Mouse (Mus musculus): Measurements from ENCODE around the gene Trir. TPM values are rescaled to one million over a fixed set of nuclear protein-coding genes. Genes with fewer than 3 reads are reported as not detected.
A peak's percentile ranks its signal among the peaks of the same experiment; 100 is the strongest.

The Trir gene
- 164 and 178 TPM in 2 replicates for polyA plus RNA-seq (2016; fragmentation: Nextera tagmentation; extraction: Ambion mirVana)

GRCm38 (mm10) chr8:85026670-85027515, at the start of gene Trir:
TSS of gene Trir (plus strand) at chr8:85026823.
- Histone ChIP-seq H3K9ac (replicated peaks) (peak within 1 kb of the TSS; percentile 95), H3K4me3 (peak within 1 kb of the TSS; percentile 82), H3K27me3 (no peaks in the 10 kb centered on the region), H3K9me3 (no peaks in the 10 kb centered on the region), H3K4me2 (replicated peaks) (peak within 1 kb of the TSS; percentile 99), H3K27ac (replicated peaks) (peak within 1 kb of the TSS; percentile 78), H3K4me1 (peaks cover 37% of the 10 kb centered on the region), H3K36me3 (peaks cover 48% of the 10 kb centered on the region)
- WGBS: under 1% methylated on average over 62 of the region's 75 CpGs
- ATAC-seq (ENCODE audit: low FRiP score, low read depth): peak; percentile 80

- Histone ChIP-seq H3K27me3 (peaks cover 60% of the 10 kb centered on the region), H3K9ac (replicated peaks) (peak overlapping the region; percentile 53), H3K4me2 (replicated peaks) (peak overlapping the region; percentile 98), H3K4me1 (peaks cover 58% of the 10 kb centered on the region), H3K27ac (replicated peaks) (no peak overlapping the region), H3K36me3 (peaks cover 26% of the 10 kb centered on the region), H3K9me3 (no peaks in the 10 kb centered on the region), H3K4me3 (peak overlapping the region; percentile 51)
- WGBS: 1% methylated on average over 70 of the region's 70 CpGs
- ATAC-seq (ENCODE audit: low FRiP score, low read depth): no peak
Measured at GRCm38 (mm10) chr8:84977435-84978247, 49.0 kb upstream of the Trir start.

GRCm38 (mm10) chr8:84978248-84978940, 48.2 kb upstream of the Trir start, which contains the start of gene Junb:
TSS of gene Junb (minus strand) at chr8:84978718.
- no peaks in the 10 kb centered on the region for H3K9me3 ChIP-seq
- peak within 1 kb of the TSS; percentile 53 for H3K9ac ChIP-seq (replicated peaks)
- under 1% methylated on average over 63 of the region's 63 CpGs for WGBS
- peak within 1 kb of the TSS; percentile 98 for H3K4me2 ChIP-seq (replicated peaks)
- peaks cover 58% of the 10 kb centered on the region for H3K4me1 ChIP-seq
- peaks cover 18% of the 10 kb centered on the region for H3K36me3 ChIP-seq
- H3K4me3 ChIP-seq: peak within 1 kb of the TSS; percentile 51
- peak; percentile 32; the same call in 1 of the 2 replicates for ATAC-seq (ENCODE audit: low FRiP score, low read depth)
- H3K27ac ChIP-seq (replicated peaks): 0 out of 2 replicates have a peak within 1 kb of the TSS, but pooled peaks have one; percentile 20
- H3K27me3 ChIP-seq: peaks cover 66% of the 10 kb centered on the region

GRCm38 (mm10) chr8:84979599-84980421, 46.8 kb upstream of the Trir start:
- Histone ChIP-seq H3K4me2 (replicated peaks) (peak overlapping the region; percentile 98), H3K9ac (replicated peaks) (peak overlapping the region; percentile 20; the same call in 1 of the 2 replicates), H3K27ac (replicated peaks) (no peak overlapping the region), H3K4me1 (peaks cover 62% of the 10 kb centered on the region), H3K27me3 (peaks cover 80% of the 10 kb centered on the region), H3K36me3 (0 out of 2 replicates have a peak, but pooled peaks cover 4% of the 10 kb centered on the region), H3K9me3 (no peaks in the 10 kb centered on the region), H3K4me3 (peak overlapping the region; percentile 33)
- 4% methylated on average over 40 of the region's 42 CpGs for WGBS
- ATAC-seq (ENCODE audit: low FRiP score, low read depth): peak; percentile 7; the same call in 1 of the 2 replicates

GRCm38 (mm10) chr8:84980622-84981358, 45.8 kb upstream of the Trir start:
- peaks cover 89% of the 10 kb centered on the region for H3K27me3 ChIP-seq
- no peaks in the 10 kb centered on the region for H3K36me3 ChIP-seq
- H3K4me1 ChIP-seq: peaks cover 65% of the 10 kb centered on the region
- no peak for ATAC-seq (ENCODE audit: low FRiP score, low read depth)
- no peak overlapping the region for H3K9ac ChIP-seq (replicated peaks)
- H3K4me3 ChIP-seq: no peak overlapping the region
- no peak overlapping the region for H3K27ac ChIP-seq (replicated peaks)
- H3K9me3 ChIP-seq: no peaks in the 10 kb centered on the region
- WGBS: 42% methylated on average over 11 of the region's 11 CpGs
- H3K4me2 ChIP-seq (replicated peaks): 0 out of 2 replicates have a peak overlapping the region, but pooled peaks have one; percentile 12

- no peaks in the 10 kb centered on the region for H3K9me3 ChIP-seq
- H3K27ac ChIP-seq (replicated peaks): no peak overlapping the region
- 82% methylated on average over 15 of the region's 15 CpGs for WGBS
- peaks cover 97% of the 10 kb centered on the region for H3K27me3 ChIP-seq
- H3K36me3 ChIP-seq: no peaks in the 10 kb centered on the region
- ATAC-seq (ENCODE audit: low FRiP score, low read depth): no peak
- H3K4me1 ChIP-seq: peaks cover 64% of the 10 kb centered on the region
- no peak overlapping the region for H3K9ac ChIP-seq (replicated peaks)
- H3K4me2 ChIP-seq (replicated peaks): no peak overlapping the region
- H3K4me3 ChIP-seq: no peak overlapping the region
Measured at GRCm38 (mm10) chr8:84981644-84982498, 44.8 kb upstream of the Trir start.

- no peak overlapping the region for H3K27ac ChIP-seq (replicated peaks)
- no peaks in the 10 kb centered on the region for H3K9me3 ChIP-seq
- no peak overlapping the region for H3K4me3 ChIP-seq
- peaks cover 97% of the 10 kb centered on the region for H3K27me3 ChIP-seq
- H3K9ac ChIP-seq (replicated peaks): no peak overlapping the region
- H3K4me2 ChIP-seq (replicated peaks): no peak overlapping the region
- peaks cover 57% of the 10 kb centered on the region for H3K4me1 ChIP-seq
- WGBS: 69% methylated on average over 3 of the region's 3 CpGs
- H3K36me3 ChIP-seq: no peaks in the 10 kb centered on the region
- ATAC-seq (ENCODE audit: low FRiP score, low read depth): no peak
Measured at GRCm38 (mm10) chr8:84982499-84983011, 44.1 kb upstream of the Trir start.

- Histone ChIP-seq H3K27ac (replicated peaks) (no peak overlapping the region), H3K4me2 (replicated peaks) (peak overlapping the region; percentile 93), H3K36me3 (no peaks in the 10 kb centered on the region), H3K27me3 (peaks cover 97% of the 10 kb centered on the region), H3K4me1 (peaks cover 43% of the 10 kb centered on the region), H3K9ac (replicated peaks) (peak overlapping the region; percentile 51; the same call in 1 of the 2 replicates), H3K4me3 (no peak overlapping the region), H3K9me3 (no peaks in the 10 kb centered on the region)
- no peak for ATAC-seq (ENCODE audit: low FRiP score, low read depth)
- 13% methylated on average over 16 of the region's 16 CpGs for WGBS
Measured at GRCm38 (mm10) chr8:84984294-84985048, 42.2 kb upstream of the Trir start.

- Histone ChIP-seq H3K4me3 (peak overlapping the region; percentile 51), H3K9me3 (no peaks in the 10 kb centered on the region), H3K9ac (replicated peaks) (peak overlapping the region; percentile 51), H3K27me3 (peaks cover 90% of the 10 kb centered on the region), H3K4me1 (peaks cover 41% of the 10 kb centered on the region), H3K4me2 (replicated peaks) (peak overlapping the region; percentile 93), H3K36me3 (no peaks in the 10 kb centered on the region), H3K27ac (replicated peaks) (no peak overlapping the region)
- under 1% methylated on average over 23 of the region's 23 CpGs for WGBS
- ATAC-seq (ENCODE audit: low FRiP score, low read depth): no peak
Measured at GRCm38 (mm10) chr8:84985049-84985683, 41.5 kb upstream of the Trir start.

Measured in midbrain, embryonic 12.5 days (tissue).